Mouse (Mus musculus): Measurements from ENCODE around the gene Zfp473.

Gene Zfp473

DNA sequence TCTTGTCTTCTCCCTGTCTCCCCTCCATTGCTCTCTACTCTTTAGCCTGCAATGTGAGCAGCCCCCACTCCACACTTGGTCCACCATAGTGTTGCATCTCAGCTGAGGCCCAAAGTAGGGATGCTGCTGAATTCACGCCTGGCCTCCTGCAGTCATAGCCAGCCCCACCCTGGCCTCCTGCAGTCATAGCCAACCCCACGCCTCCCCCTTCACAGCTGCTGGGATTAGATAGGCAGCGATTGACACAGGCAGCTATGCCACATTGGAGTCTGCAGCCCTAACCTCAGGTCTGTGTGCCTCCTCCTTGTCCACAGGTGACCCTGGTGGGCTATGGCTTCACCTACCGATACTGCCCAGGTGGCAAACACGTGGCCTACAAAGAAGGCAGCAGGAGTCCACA is 17.3 kb upstream of the Zfp473 start:
- Histone ChIP-seq H3K36me3 (ENCODE audit: insufficient read depth, low read length) (peaks cover 94% of the 10 kb centered on the region), H3K27me3 (ENCODE audit: insufficient read depth, low read length) (no peaks in the 10 kb centered on the region), H3K9me3 (ENCODE audit: low read length) (no peaks in the 10 kb centered on the region), H3K4me3 (replicated peaks; ENCODE audit: low read length) (peak overlapping the region; percentile 35; the same call in 1 of the 2 replicates), H3K4me1 (replicated peaks; ENCODE audit: low read depth, low read length) (peaks cover 18% of the 10 kb centered on the region)
- TF ChIP-seq POU5F1 (IDR thresholded peaks at IDR 0.05; ENCODE audit: borderline replicate concordance, low read length) = no peak
- TF ChIP-seq NANOG (IDR thresholded peaks at IDR 0.05; ENCODE audit: borderline replicate concordance, low read length) = no peak
- TF ChIP-seq CTCF (conservative IDR thresholded peaks at IDR 0.05; ENCODE audit: low read length) = no peak

DNA sequence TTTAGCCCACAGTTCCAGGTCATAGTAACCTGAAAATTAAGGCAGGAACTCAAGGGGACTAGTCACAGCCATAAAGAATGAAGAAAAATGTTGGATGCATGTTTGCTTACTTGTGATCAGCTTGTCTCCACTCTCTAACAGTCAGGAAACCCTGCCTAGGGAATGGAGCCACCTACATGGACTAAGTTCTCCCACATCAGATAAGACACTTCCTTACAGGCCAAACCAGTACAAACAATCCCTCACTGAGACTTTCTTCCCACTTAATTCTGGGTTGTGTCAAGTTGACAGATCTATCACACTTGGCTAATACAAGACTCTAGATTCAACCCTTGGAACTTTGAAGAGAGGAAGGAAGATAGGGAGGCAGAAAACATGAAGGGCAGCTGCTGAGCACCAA is 9.5 kb upstream of the Zfp473 start:
- TF ChIP-seq NANOG (IDR thresholded peaks at IDR 0.05; ENCODE audit: borderline replicate concordance, low read length) (no peak), CTCF (conservative IDR thresholded peaks at IDR 0.05; ENCODE audit: low read length) (no peak), POU5F1 (IDR thresholded peaks at IDR 0.05; ENCODE audit: borderline replicate concordance, low read length) (no peak)

DNA sequence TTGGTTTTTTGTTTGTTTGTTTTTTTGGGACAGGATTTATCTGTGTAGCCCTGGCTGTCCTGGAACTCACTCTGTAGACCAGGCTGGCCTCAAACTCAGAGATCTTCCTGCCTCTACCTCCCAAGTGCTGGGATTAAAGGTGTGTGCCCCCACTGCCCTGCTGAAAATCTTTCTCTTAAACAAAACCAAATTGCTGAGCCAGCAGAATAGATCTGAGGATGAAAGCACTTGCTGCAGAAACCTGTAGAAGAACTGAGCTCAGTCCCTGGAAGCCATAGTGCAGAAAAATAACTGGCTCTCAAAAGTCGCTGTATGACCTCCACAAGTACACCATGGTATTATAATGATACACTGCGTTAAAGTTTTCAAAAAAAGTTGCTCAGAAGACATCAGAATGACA is 6.3 kb upstream of the Zfp473 start:
- TF ChIP-seq NANOG (IDR thresholded peaks at IDR 0.05; ENCODE audit: borderline replicate concordance, low read length) = no peak
- no peak for TF ChIP-seq POU5F1 (IDR thresholded peaks at IDR 0.05; ENCODE audit: borderline replicate concordance, low read length)
- TF ChIP-seq CTCF (conservative IDR thresholded peaks at IDR 0.05; ENCODE audit: low read length) = no peak
- Histone ChIP-seq H3K4me1 (replicated peaks; ENCODE audit: low read depth, low read length) (no peaks in the 10 kb centered on the region), H3K4me3 (replicated peaks; ENCODE audit: low read length) (no peak overlapping the region), H3K36me3 (ENCODE audit: insufficient read depth, low read length) (peaks cover 98% of the 10 kb centered on the region), H3K27me3 (ENCODE audit: insufficient read depth, low read length) (no peaks in the 10 kb centered on the region), H3K9me3 (ENCODE audit: low read length) (no peaks in the 10 kb centered on the region)

More for the DNA sequence above, 9.5 kb upstream of the Zfp473 start:
- no peaks in the 10 kb centered on the region for H3K9me3 ChIP-seq (ENCODE audit: low read length)
- no peaks in the 10 kb centered on the region for H3K27me3 ChIP-seq (ENCODE audit: insufficient read depth, low read length)
- no peak overlapping the region for H3K4me3 ChIP-seq (replicated peaks; ENCODE audit: low read length)
- H3K36me3 ChIP-seq (ENCODE audit: insufficient read depth, low read length) = peaks cover 98% of the 10 kb centered on the region
- H3K4me1 ChIP-seq (replicated peaks; ENCODE audit: low read depth, low read length) = no peaks in the 10 kb centered on the region

DNA sequence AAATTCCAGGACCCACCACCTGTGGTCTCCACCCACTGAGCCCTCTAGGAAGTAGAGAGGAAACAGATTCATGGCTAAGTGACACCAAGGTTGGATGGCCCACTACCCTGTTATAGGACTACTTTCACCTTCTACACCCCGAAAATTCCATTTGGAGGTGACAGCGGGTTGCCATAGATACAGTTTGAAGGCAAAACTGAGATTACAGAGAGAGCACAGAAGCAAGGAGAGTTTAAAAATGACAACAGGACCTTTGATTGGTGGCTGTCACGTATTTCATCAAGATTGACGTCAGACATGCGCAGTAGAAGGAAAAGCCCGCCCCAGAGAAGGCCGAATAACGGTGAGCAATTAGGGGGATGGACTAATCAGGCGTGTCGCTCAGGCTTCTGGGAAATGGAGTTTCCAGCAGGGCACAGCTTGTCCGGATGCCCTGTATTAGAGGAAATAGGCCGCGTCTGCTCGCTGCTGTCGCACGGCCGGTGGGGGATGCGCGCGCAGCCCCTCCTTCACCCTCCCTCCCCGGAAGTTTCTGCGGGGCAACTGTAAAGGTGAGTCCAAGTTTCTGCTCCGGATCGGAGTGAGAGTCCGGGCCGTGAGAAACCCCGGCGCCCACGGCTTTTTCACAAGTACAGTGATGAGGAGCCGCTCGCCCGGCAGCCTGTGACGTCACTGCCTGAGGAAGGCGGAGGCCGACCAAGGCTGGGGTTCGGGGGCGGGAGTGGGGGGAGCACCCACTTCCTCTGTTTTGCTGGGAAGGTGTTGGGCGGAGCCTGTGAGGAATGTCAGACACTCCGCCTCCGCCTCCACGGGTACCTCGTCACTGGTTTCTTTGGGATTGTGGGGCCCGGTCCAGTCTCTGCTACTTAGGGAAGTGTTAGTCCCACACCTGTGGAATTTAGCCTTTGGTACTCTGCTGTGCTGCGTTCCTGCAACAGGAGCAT is 2.5 kb downstream of the Zfp473 start, which contains the start of gene Vrk3:
TSS of gene Vrk3 (plus strand) at position 313 of the 944 bp plus-strand sequence.
- H3K36me3 ChIP-seq (ENCODE audit: insufficient read depth, low read length) = peaks cover 22% of the 10 kb centered on the region
- H3K4me1 ChIP-seq (replicated peaks; ENCODE audit: low read depth, low read length) = peaks cover 60% of the 10 kb centered on the region
- TF ChIP-seq NANOG (IDR thresholded peaks at IDR 0.05; ENCODE audit: borderline replicate concordance, low read length) (peak; percentile 43; the same call in 1 of the 2 replicates), POU5F1 (IDR thresholded peaks at IDR 0.05; ENCODE audit: borderline replicate concordance, low read length) (no peak), CTCF (conservative IDR thresholded peaks at IDR 0.05; ENCODE audit: low read length) (no peak)

DNA sequence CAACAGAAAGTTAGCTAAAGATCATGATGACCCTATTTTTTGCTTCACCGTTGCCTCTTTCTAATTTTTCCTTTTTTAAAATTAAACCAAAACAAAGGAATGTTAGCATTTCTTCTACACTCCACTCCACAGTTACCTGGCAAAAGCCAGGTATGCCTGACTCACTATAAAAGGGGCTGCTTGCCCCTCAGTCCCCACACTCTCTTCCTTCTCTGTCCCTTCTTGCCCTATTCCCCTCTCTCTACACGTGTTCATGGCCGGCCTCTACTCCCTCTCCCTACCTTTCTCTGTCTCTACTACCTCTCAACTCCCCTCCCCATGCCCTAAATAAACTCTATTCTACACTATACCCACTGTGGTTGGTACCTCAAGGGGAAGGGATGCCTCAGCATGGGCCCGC is 3.7 kb downstream of the Zfp473 start:
- TF ChIP-seq NANOG (IDR thresholded peaks at IDR 0.05; ENCODE audit: borderline replicate concordance, low read length) = no peak
- no peak for TF ChIP-seq POU5F1 (IDR thresholded peaks at IDR 0.05; ENCODE audit: borderline replicate concordance, low read length)
- TF ChIP-seq CTCF (conservative IDR thresholded peaks at IDR 0.05; ENCODE audit: low read length) = no peak
- Histone ChIP-seq H3K4me1 (replicated peaks; ENCODE audit: low read depth, low read length) (peaks cover 69% of the 10 kb centered on the region), H3K27me3 (ENCODE audit: insufficient read depth, low read length) (no peaks in the 10 kb centered on the region), H3K36me3 (ENCODE audit: insufficient read depth, low read length) (peaks cover 9% of the 10 kb centered on the region), H3K4me3 (replicated peaks; ENCODE audit: low read length) (peak overlapping the region; percentile 89), H3K9me3 (ENCODE audit: low read length) (no peaks in the 10 kb centered on the region)

More for the DNA sequence above, 2.5 kb downstream of the Zfp473 start, which contains the start of gene Vrk3:
- Histone ChIP-seq H3K9me3 (ENCODE audit: low read length) (no peaks in the 10 kb centered on the region), H3K27me3 (ENCODE audit: insufficient read depth, low read length) (no peaks in the 10 kb centered on the region), H3K4me3 (replicated peaks; ENCODE audit: low read length) (peak within 1 kb of the TSS; percentile 89)

DNA sequence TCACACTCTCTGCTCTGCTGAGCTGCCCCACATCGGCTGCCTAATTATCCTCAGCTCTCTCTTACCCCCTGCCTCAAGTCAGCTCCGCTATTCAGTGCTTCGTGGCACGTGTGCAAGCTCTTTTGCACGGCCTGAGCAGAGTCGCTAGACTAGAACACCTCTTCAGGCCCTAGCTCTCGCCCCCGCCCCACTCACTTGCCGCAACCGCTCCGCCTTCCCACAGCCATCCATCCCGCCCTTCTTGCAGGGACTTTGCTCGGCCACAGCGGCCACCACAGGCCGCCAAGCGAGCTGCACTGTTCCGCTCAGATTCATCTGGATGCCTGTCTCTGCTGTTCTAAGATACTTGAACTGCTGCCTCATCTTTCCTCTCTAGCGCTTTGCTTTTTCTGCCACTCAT is 5.8 kb downstream of the Zfp473 start:
- H3K4me3 ChIP-seq (replicated peaks; ENCODE audit: low read length) = peak overlapping the region; percentile 74

DNA sequence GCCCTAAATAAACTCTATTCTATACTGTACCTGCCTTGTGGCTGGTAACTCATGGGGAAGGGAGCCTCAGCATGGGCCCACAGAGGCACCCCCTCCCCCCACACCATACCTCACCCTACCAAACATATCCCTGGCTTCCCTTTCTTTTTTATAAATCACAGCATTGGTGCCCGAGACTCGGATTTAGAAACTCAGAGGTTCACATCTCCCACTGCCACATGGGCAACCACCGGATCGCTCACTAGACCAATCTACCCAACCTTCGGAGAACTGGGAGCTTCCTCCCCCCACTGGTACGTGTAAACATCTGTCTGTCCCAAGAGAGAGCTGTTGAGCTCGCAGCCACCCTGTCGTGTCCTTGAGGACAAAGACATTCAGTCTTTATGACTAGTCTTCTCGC is 6.6 kb downstream of the Zfp473 start:
- H3K9me3 ChIP-seq (ENCODE audit: low read length) = no peaks in the 10 kb centered on the region
- no peaks in the 10 kb centered on the region for H3K27me3 ChIP-seq (ENCODE audit: insufficient read depth, low read length)
- TF ChIP-seq CTCF (conservative IDR thresholded peaks at IDR 0.05; ENCODE audit: low read length) (no peak), POU5F1 (IDR thresholded peaks at IDR 0.05; ENCODE audit: borderline replicate concordance, low read length) (no peak), NANOG (IDR thresholded peaks at IDR 0.05; ENCODE audit: borderline replicate concordance, low read length) (no peak)
- H3K4me1 ChIP-seq (replicated peaks; ENCODE audit: low read depth, low read length) = peaks cover 64% of the 10 kb centered on the region
- H3K36me3 ChIP-seq (ENCODE audit: insufficient read depth, low read length) = peaks cover 24% of the 10 kb centered on the region
- H3K4me3 ChIP-seq (replicated peaks; ENCODE audit: low read length) = peak overlapping the region; percentile 74

More for the DNA sequence above, 5.8 kb downstream of the Zfp473 start:
- H3K4me1 ChIP-seq (replicated peaks; ENCODE audit: low read depth, low read length) = peaks cover 72% of the 10 kb centered on the region
- TF ChIP-seq CTCF (conservative IDR thresholded peaks at IDR 0.05; ENCODE audit: low read length) = peak; percentile 54
- no peak for TF ChIP-seq NANOG (IDR thresholded peaks at IDR 0.05; ENCODE audit: borderline replicate concordance, low read length)
- H3K27me3 ChIP-seq (ENCODE audit: insufficient read depth, low read length) = no peaks in the 10 kb centered on the region
- peaks cover 16% of the 10 kb centered on the region for H3K36me3 ChIP-seq (ENCODE audit: insufficient read depth, low read length)
- no peaks in the 10 kb centered on the region for H3K9me3 ChIP-seq (ENCODE audit: low read length)

DNA sequence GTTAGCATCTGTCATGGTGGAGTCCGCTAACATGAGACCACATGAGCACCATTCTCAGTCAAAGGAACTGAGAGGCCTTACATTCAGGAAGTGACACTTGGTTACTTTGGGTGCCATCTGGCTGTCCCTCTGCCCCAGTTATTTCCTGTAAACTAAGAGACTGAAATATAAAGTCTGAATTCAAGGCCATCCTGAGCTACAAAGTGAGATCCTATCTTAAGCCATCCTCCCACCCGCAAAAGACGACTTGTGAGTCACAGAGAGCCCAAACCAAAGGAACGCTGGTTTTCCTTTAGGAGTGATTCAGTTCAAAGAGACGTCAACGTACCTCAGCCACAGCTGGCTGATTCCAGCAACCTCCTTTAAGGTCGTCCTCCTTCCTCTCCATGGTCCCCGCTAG is 9.5 kb downstream of the Zfp473 start:
- peaks cover 44% of the 10 kb centered on the region for H3K4me1 ChIP-seq (replicated peaks; ENCODE audit: low read depth, low read length)
- no peaks in the 10 kb centered on the region for H3K27me3 ChIP-seq (ENCODE audit: insufficient read depth, low read length)
- peaks cover 50% of the 10 kb centered on the region for H3K36me3 ChIP-seq (ENCODE audit: insufficient read depth, low read length)
- H3K4me3 ChIP-seq (replicated peaks; ENCODE audit: low read length) = no peak overlapping the region
- no peaks in the 10 kb centered on the region for H3K9me3 ChIP-seq (ENCODE audit: low read length)
- no peak for TF ChIP-seq CTCF (conservative IDR thresholded peaks at IDR 0.05; ENCODE audit: low read length)
- TF ChIP-seq NANOG (IDR thresholded peaks at IDR 0.05; ENCODE audit: borderline replicate concordance, low read length) = no peak
- TF ChIP-seq POU5F1 (IDR thresholded peaks at IDR 0.05; ENCODE audit: borderline replicate concordance, low read length) = no peak

Measured in E14TG2a.4 (cell line).